Comparison of ENCODE assay signal across 26 mouse cellular contexts in the genomic region with DNA sequence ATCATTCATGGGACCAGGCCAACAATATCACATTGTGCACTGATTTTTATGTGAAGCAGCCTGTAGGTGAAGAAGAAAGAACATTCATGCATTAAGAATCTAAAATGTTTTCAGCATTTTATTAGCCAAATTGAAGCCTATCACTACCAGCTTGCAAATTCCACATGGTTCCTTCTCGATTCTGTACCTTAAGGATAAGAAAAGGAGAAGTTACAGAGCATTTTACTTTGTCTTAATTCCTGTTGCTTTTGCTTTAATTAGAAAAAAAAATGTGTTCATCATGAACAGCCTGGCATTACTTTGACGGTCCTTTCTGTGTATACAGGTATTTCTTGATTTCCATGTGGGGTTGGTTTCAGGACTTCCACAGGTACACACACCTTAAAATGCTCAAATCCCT.
"Had no signal": no experiment of that assay in that cellular context is flagged by ENCODE, and none has a peak within 500 bp of the region (broad histone marks: within the 10 kb centered on the region; RNA-seq: fewer than 3 reads in every experiment).

No protein-coding gene starts in this region.

- H3K9ac ChIP-seq: heart, embryonic 13.5 days; heart, embryonic 15.5 days; hindbrain, embryonic 13.5 days; hindbrain, embryonic 15.5 days; kidney, embryonic 15.5 days; limb, embryonic 12.5 days had no signal

- H3K4me2 ChIP-seq: heart, embryonic 11.5 days; heart, embryonic 13.5 days; heart, embryonic 15.5 days; hindbrain, embryonic 13.5 days; hindbrain, embryonic 15.5 days; kidney, embryonic 15.5 days; limb, embryonic 12.5 days; liver, embryonic 11.5 days had no signal

- H3K36me3 ChIP-seq: heart, embryonic 13.5 days; heart, embryonic 15.5 days; hindbrain, embryonic 13.5 days; hindbrain, embryonic 15.5 days; kidney, embryonic 15.5 days; limb, embryonic 10.5 days; limb, embryonic 12.5 days had no signal

- H3K4me3 ChIP-seq: heart, adult 2 months; heart, embryonic 13.5 days; heart, embryonic 15.5 days; hindbrain, embryonic 13.5 days; hindbrain, embryonic 15.5 days; kidney, embryonic 15.5 days; left cerebral cortex, adult 2 months; limb, embryonic 10.5 days; limb, embryonic 12.5 days had no signal

- H3K9me3 ChIP-seq: heart, embryonic 13.5 days; heart, embryonic 15.5 days; hindbrain, embryonic 13.5 days; hindbrain, embryonic 15.5 days; kidney, embryonic 15.5 days; limb, embryonic 10.5 days; limb, embryonic 12.5 days had no signal

- H3K27me3 ChIP-seq: heart, embryonic 13.5 days; heart, embryonic 15.5 days; hindbrain, embryonic 13.5 days; hindbrain, embryonic 15.5 days; kidney, embryonic 15.5 days; limb, embryonic 12.5 days had no signal

- DNase-seq: gastrocnemius, postnatal 14 days; gastrocnemius, postnatal 36 days; heart, adult 11 months; heart, adult 2 months; heart, postnatal 14 days; heart, postnatal 36 days; kidney, adult 11 months; kidney, adult 2 months; kidney, adult 9 months; kidney, postnatal 14 days; kidney, postnatal 36 days; layer of hippocampus, adult 9-11 months; layer of hippocampus, postnatal 36 days; liver had no signal

- ATAC-seq: hindbrain, postnatal 0 days had no signal

- H3K27ac ChIP-seq: heart, adult 2 months; heart, embryonic 13.5 days; heart, embryonic 15.5 days; hindbrain, embryonic 13.5 days; hindbrain, embryonic 15.5 days; hindbrain, postnatal 0 days; kidney, embryonic 15.5 days; kidney, postnatal 0 days; left cerebral cortex, adult 2 months; limb, embryonic 10.5 days; limb, embryonic 12.5 days had no signal

- H3K4me1 ChIP-seq: heart, embryonic 13.5 days; heart, embryonic 15.5 days; hindbrain, embryonic 13.5 days; hindbrain, embryonic 15.5 days; kidney, embryonic 15.5 days; limb, embryonic 10.5 days; limb, embryonic 12.5 days had no signal
